Mouse (Mus musculus): ENCODE measurements at regions not wholly inside any gene's neighbourhood (a gene's known extent, or its start where the extent isn't known, plus 50 kb on each side); places are given as distances from the start of the nearest gene placed in this dataset.

- H3K4me2 ChIP-seq (ENCODE audit: low read depth, low read length), result no peak overlapping the region
- no peak for ATAC-seq (ENCODE audit: low read depth)
- no peaks in the 10 kb centered on the region for H3K36me3 ChIP-seq (ENCODE audit: control insufficient read depth, insufficient read depth)
- no peak overlapping the region for H3K4me3 ChIP-seq (ENCODE audit: low read depth, low read length)
- H3K27me3 ChIP-seq (ENCODE audit: control insufficient read depth, insufficient read depth, low read depth, low read length), result no peaks in the 10 kb centered on the region
- H3K27ac ChIP-seq (ENCODE audit: low read length), result no peak overlapping the region
- H3K9me3 ChIP-seq (replicated peaks; ENCODE audit: control insufficient read depth, low read length), result no peaks in the 10 kb centered on the region
- H3K9ac ChIP-seq (ENCODE audit: low read depth, low read length), result no peak overlapping the region
- H3K4me1 ChIP-seq (ENCODE audit: control insufficient read depth, low read depth, low read length), result no peaks in the 10 kb centered on the region
Observed at GRCm38 (mm10) chr17:48850910-48851309, 81.3 kb upstream of the Lrfn2 start.

DNA sequence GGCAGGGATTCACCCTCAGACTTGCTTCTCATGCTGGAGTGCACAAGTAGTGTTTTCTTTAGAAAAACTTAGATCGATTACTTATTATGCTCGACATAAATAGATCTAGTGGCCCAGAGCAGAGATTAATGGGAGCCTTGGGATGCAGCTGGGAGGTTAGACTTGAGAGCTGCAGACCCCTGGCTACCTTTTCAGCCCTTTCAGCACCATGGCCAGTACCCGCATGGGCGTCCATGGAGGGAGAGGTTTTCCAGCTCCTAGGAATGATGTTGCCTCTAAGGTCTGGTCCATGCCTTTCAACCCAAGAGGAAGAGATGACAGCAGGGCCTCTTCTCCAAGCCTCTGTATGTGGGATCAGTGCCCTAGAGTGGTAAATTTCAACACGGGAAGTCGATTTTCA lies 73.3 kb upstream of the Lrfn2 start:
- Histone ChIP-seq H3K4me1 (ENCODE audit: control insufficient read depth, low read depth, low read length) (no peaks in the 10 kb centered on the region), H3K36me3 (ENCODE audit: control insufficient read depth, insufficient read depth) (no peaks in the 10 kb centered on the region), H3K27me3 (ENCODE audit: control insufficient read depth, insufficient read depth, low read depth, low read length) (no peaks in the 10 kb centered on the region), H3K4me2 (ENCODE audit: low read depth, low read length) (no peak overlapping the region), H3K27ac (ENCODE audit: low read length) (no peak overlapping the region), H3K9me3 (replicated peaks; ENCODE audit: control insufficient read depth, low read length) (no peaks in the 10 kb centered on the region), H3K4me3 (ENCODE audit: low read depth, low read length) (no peak overlapping the region), H3K9ac (ENCODE audit: low read depth, low read length) (no peak overlapping the region)
- ATAC-seq (ENCODE audit: low read depth), result no peak
- WGBS (ENCODE audit: insufficient replicate concordance), result 43% methylated on average over 6 of the region's 6 CpGs

DNA sequence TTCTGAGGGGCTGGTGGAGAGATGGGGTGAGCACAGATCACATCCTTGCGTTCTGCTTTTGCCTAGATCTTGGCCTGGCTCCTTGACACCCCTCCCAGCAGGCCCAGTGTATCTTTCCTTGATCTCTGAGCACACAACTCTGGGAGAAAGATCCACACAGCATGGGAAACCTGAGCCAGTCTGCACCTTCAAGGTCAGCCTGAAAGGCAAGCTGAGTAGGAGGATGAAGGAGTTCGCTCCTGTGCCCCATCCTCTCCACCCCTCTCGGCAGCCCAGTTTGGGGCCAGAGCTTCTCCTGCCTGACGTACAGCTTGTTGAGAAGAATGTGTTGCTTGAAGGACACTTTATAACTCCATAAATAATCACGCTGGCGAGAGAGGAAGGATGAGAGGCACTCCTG lies 61.7 kb upstream of the Lrfn2 start:
- H3K4me2 ChIP-seq (ENCODE audit: low read depth, low read length), result no peak overlapping the region
- no peak overlapping the region for H3K4me3 ChIP-seq (ENCODE audit: low read depth, low read length)
- no peaks in the 10 kb centered on the region for H3K27me3 ChIP-seq (ENCODE audit: control insufficient read depth, insufficient read depth, low read depth, low read length)
- H3K9me3 ChIP-seq (replicated peaks; ENCODE audit: control insufficient read depth, low read length), result no peaks in the 10 kb centered on the region
- H3K27ac ChIP-seq (ENCODE audit: low read length), result no peak overlapping the region
- whole genome bisulfite sequencing (ENCODE audit: insufficient replicate concordance), result 43% methylated on average over 6 of the region's 6 CpGs
- H3K36me3 ChIP-seq (ENCODE audit: control insufficient read depth, insufficient read depth), result no peaks in the 10 kb centered on the region
- no peak overlapping the region for H3K9ac ChIP-seq (ENCODE audit: low read depth, low read length)
- ATAC-seq (ENCODE audit: low read depth), result no peak
- H3K4me1 ChIP-seq (ENCODE audit: control insufficient read depth, low read depth, low read length), result no peaks in the 10 kb centered on the region

DNA sequence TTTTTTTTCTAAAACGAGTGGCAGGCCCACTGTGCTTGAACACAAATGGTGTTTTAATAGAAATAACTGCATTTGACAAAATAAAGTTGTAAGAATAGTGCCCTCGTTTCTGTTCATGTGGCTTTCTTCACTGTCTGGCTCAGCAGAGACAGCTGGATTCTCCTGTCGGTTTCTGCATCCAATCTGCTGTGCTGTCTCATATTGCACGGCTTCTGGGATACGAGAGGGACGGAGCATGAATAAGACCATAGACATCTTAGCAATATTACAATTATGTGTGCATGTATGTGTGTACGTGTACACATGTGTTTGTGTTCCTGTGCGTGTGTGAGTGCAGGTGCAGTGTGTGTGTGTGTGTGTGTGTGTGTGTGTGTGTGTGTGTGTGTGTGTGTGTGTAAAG lies 54.7 kb upstream of the Lrfn2 start:
- Histone ChIP-seq H3K4me1 (ENCODE audit: control insufficient read depth, low read depth, low read length) (no peaks in the 10 kb centered on the region), H3K9ac (ENCODE audit: low read depth, low read length) (no peak overlapping the region), H3K4me2 (ENCODE audit: low read depth, low read length) (no peak overlapping the region), H3K27me3 (ENCODE audit: control insufficient read depth, insufficient read depth, low read depth, low read length) (no peaks in the 10 kb centered on the region), H3K9me3 (replicated peaks; ENCODE audit: control insufficient read depth, low read length) (no peaks in the 10 kb centered on the region), H3K27ac (ENCODE audit: low read length) (no peak overlapping the region), H3K4me3 (ENCODE audit: low read depth, low read length) (no peak overlapping the region), H3K36me3 (ENCODE audit: control insufficient read depth, insufficient read depth) (no peaks in the 10 kb centered on the region)
- 55% methylated on average over 8 of the region's 8 CpGs for WGBS (ENCODE audit: insufficient replicate concordance)
- no peak for ATAC-seq (ENCODE audit: low read depth)

- no peak overlapping the region for H3K4me2 ChIP-seq (ENCODE audit: low read depth, low read length)
- H3K4me1 ChIP-seq (ENCODE audit: control insufficient read depth, low read depth, low read length), result no peaks in the 10 kb centered on the region
- no peak overlapping the region for H3K4me3 ChIP-seq (ENCODE audit: low read depth, low read length)
- WGBS (ENCODE audit: insufficient replicate concordance), result 62% methylated on average over 3 of the region's 3 CpGs
- no peak overlapping the region for H3K27ac ChIP-seq (ENCODE audit: low read length)
- no peaks in the 10 kb centered on the region for H3K36me3 ChIP-seq (ENCODE audit: control insufficient read depth, insufficient read depth)
- no peaks in the 10 kb centered on the region for H3K9me3 ChIP-seq (replicated peaks; ENCODE audit: control insufficient read depth, low read length)
- H3K27me3 ChIP-seq (ENCODE audit: control insufficient read depth, insufficient read depth, low read depth, low read length), result no peaks in the 10 kb centered on the region
- no peak for ATAC-seq (ENCODE audit: low read depth)
- no peak overlapping the region for H3K9ac ChIP-seq (ENCODE audit: low read depth, low read length)
Observed at GRCm38 (mm10) chr17:48880590-48880989, 51.6 kb upstream of the Lrfn2 start.

- no peak overlapping the region for H3K4me3 ChIP-seq (ENCODE audit: low read depth, low read length)
- no peaks in the 10 kb centered on the region for H3K36me3 ChIP-seq (ENCODE audit: control insufficient read depth, insufficient read depth)
- no peak overlapping the region for H3K4me2 ChIP-seq (ENCODE audit: low read depth, low read length)
- 72% methylated on average over 5 of the region's 5 CpGs for WGBS (ENCODE audit: insufficient replicate concordance)
- H3K4me1 ChIP-seq (ENCODE audit: control insufficient read depth, low read depth, low read length), result no peaks in the 10 kb centered on the region
- no peaks in the 10 kb centered on the region for H3K27me3 ChIP-seq (ENCODE audit: control insufficient read depth, insufficient read depth, low read depth, low read length)
- H3K9ac ChIP-seq (ENCODE audit: low read depth, low read length), result no peak overlapping the region
- H3K9me3 ChIP-seq (replicated peaks; ENCODE audit: control insufficient read depth, low read length), result no peaks in the 10 kb centered on the region
- ATAC-seq (ENCODE audit: low read depth), result no peak
- no peak overlapping the region for H3K27ac ChIP-seq (ENCODE audit: low read length)
Observed at GRCm38 (mm10) chr17:48881946-48882345, 50.2 kb upstream of the Lrfn2 start.
